Mouse (Mus musculus) megakaryocyte-erythroid progenitor cell, adult 5-6 weeks (primary cell): ENCODE measurements around the gene Coro1c. TPM values are rescaled to one million over a fixed set of nuclear protein-coding genes. Genes with fewer than 3 reads are reported as not detected.

Experiments used
- ATAC-seq: replicated peaks from 2 replicates; pipeline ENCODE4 v1.8.0; 2016; ENCODE audit warnings: mild to moderate bottlenecking, inconsistent platforms; ENCODE audit not compliant: severe bottlenecking, poor library complexity, low FRiP score, low TSS enrichment
- total RNA-seq, 2 experiments: library from RNA; stranded (forward) in 1 of 2; stranded (reverse) in 1 of 2; fragments of 200-1000, 215-1000 nt in 1 of 2; fragments of >200 nt in 1 of 2; fragmentation: Nextera tagmentation in 1 of 2; gene quantifications; 2 replicates each; pipeline ENCODE4 v1.2.3; 2014 to 2017

The Coro1c gene
- total RNA-seq, 2 experiments from 2014 or later: 56.5 to 75.7 TPM

- no peak for ATAC-seq
Measured at GRCm38 (mm10) chr5:113890874-113891273, 17.7 kb downstream of the Coro1c start.

GRCm38 (mm10) chr5:113889912-113890311 is 18.6 kb downstream of the Coro1c start:
- no peak for ATAC-seq

- ATAC-seq: no peak
Measured at GRCm38 (mm10) chr5:113889181-113889906, 19.2 kb downstream of the Coro1c start.

GRCm38 (mm10) chr5:113888186-113888795 is 20.3 kb downstream of the Coro1c start:
- ATAC-seq: no peak

GRCm38 (mm10) chr5:113887132-113887531 is 21.4 kb downstream of the Coro1c start:
- no peak for ATAC-seq

- ATAC-seq: no peak
Measured at GRCm38 (mm10) chr5:113885623-113886022, 22.9 kb downstream of the Coro1c start.

GRCm38 (mm10) chr5:113884750-113885149 is 23.8 kb downstream of the Coro1c start:
- ATAC-seq: no peak

GRCm38 (mm10) chr5:113883384-113883771 is 25.2 kb downstream of the Coro1c start:
- peak; percentile 39 for ATAC-seq

GRCm38 (mm10) chr5:113882566-113883383 is 25.8 kb downstream of the Coro1c start:
- ATAC-seq: no peak

GRCm38 (mm10) chr5:113881136-113881535 is 27.4 kb downstream of the Coro1c start:
- ATAC-seq: no peak

GRCm38 (mm10) chr5:113878943-113879617 is 29.5 kb downstream of the Coro1c start:
- ATAC-seq: no peak

- no peak for ATAC-seq
Measured at GRCm38 (mm10) chr5:113877565-113877964, 31.0 kb downstream of the Coro1c start.

- no peak for ATAC-seq
Measured at GRCm38 (mm10) chr5:113876176-113876575, 32.4 kb downstream of the Coro1c start.

- ATAC-seq: no peak
Measured at GRCm38 (mm10) chr5:113875625-113876024, 32.9 kb downstream of the Coro1c start.

- no peak for ATAC-seq
Measured at GRCm38 (mm10) chr5:113874063-113875024, 34.2 kb downstream of the Coro1c start.

- peak; percentile 27; the same call in 1 of the 2 replicates for ATAC-seq
Measured at GRCm38 (mm10) chr5:113872936-113873912, 35.3 kb downstream of the Coro1c start.

- no peak for ATAC-seq
Measured at GRCm38 (mm10) chr5:113871903-113872548, 36.5 kb downstream of the Coro1c start.
